Mouse (Mus musculus) E14TG2a.4 (cell line): ENCODE measurements around the gene Slc2a3.

ENCODE experiments used
- CTCF ChIP-seq: conservative IDR thresholded peaks from 2 replicates; pipeline ENCODE4 v1.5.1; 2014; ENCODE audit warnings: low read length
- NANOG ChIP-seq: IDR thresholded peaks from 2 replicates; pipeline ENCODE4 v1.6.1; 2014; ENCODE audit warnings: borderline replicate concordance, low read length, mixed read lengths
- POU5F1 ChIP-seq: IDR thresholded peaks from 2 replicates; pipeline ENCODE4 v1.6.1; 2014; ENCODE audit warnings: low read length, borderline replicate concordance

GRCm38 (mm10) chr6:122763844-122764445 is 37.5 kb downstream of the Slc2a3 start:
- TF ChIP-seq CTCF: no peak
- no peak for TF ChIP-seq POU5F1
- TF ChIP-seq NANOG: no peak
